Mouse (Mus musculus): ENCODE measurements around the gene Oog4.
"Not testable (repeated sequence)": the region's sequence is repeated elsewhere in the genome, so short reads cannot be mapped to it uniquely, and the experiment has no call there.

Oog4 gene

GRCm38 (mm10) chr4:143450224-143450623 is at the start of gene Oog4:
Gene Oog4, minus strand, starts transcription at chr4:143450324.
- DNase-seq, result no peak

GRCm38 (mm10) chr4:143426770-143427169 is 23.4 kb downstream of the Oog4 start:
- not testable (repeated sequence) for DNase-seq

GRCm38 (mm10) chr4:143414121-143414520 is 36.0 kb downstream of the Oog4 start:
- DNase-seq, result no peak

GRCm38 (mm10) chr4:143413621-143414020 is 36.5 kb downstream of the Oog4 start:
- no peak for DNase-seq

GRCm38 (mm10) chr4:143412219-143413092 is 37.7 kb downstream of the Oog4 start, which contains the start of gene Pramef8:
Gene Pramef8, plus strand, starts transcription at chr4:143412426.
- peak; percentile 91 to 94 for DNase-seq

GRCm38 (mm10) chr4:143411566-143412218 is 38.4 kb downstream of the Oog4 start:
- DNase-seq, result peak; percentile 6 to 11

GRCm38 (mm10) chr4:143394181-143394580 is 55.9 kb downstream of the Oog4 start, which contains the start of gene Pramel1:
Gene Pramel1, plus strand, starts transcription at chr4:143394428.
- no peak for DNase-seq

GRCm38 (mm10) chr4:143388955-143389702 is 61.0 kb downstream of the Oog4 start:
- DNase-seq, result no peak

Measured in kidney, adult 8-10 months (tissue).